Mouse (Mus musculus) thymus, adult 2 months (tissue): ENCODE results near the gene Mical2. TPM values are rescaled to one million over a fixed set of nuclear protein-coding genes. Genes with fewer than 3 reads are reported as not detected.

Source experiments
- DNase-seq: peaks from one replicate; pipeline ENCODE4 v3.0.0; 2021
- H3K27ac ChIP-seq: fragments of 200-500 bp; 2 replicates; pipeline ENCODE4 v1.5.1; 2012; ENCODE audit warnings: low read length, control low read depth; ENCODE audit not compliant: control insufficient read depth, insufficient read depth
- H3K27me3 ChIP-seq: fragments of 200-500 bp; 2 replicates; pipeline ENCODE4 v1.6.1; 2012; ENCODE audit warnings: mild to moderate bottlenecking, low read length, moderate library complexity, mixed read lengths; ENCODE audit not compliant: control insufficient read depth, insufficient read depth
- H3K36me3 ChIP-seq: fragments of 200-500 bp; 2 replicates; pipeline ENCODE4 v1.6.1; 2012; ENCODE audit warnings: mild to moderate bottlenecking, low read length, moderate library complexity; ENCODE audit not compliant: control insufficient read depth, insufficient read depth
- H3K4me1 ChIP-seq: fragments of 200-500 bp; replicated peaks from 2 replicates; pipeline ENCODE4 v1.6.1; 2012; ENCODE audit warnings: low read length; ENCODE audit not compliant: control insufficient read depth, insufficient read depth
- H3K4me3 ChIP-seq: fragments of 200-500 bp; 2 replicates; pipeline ENCODE4 v1.5.1; 2012; ENCODE audit warnings: mild to moderate bottlenecking, low read length, control low read depth, moderate library complexity; ENCODE audit not compliant: control insufficient read depth, insufficient read depth
- CTCF ChIP-seq: fragments of 200-500 bp; IDR thresholded peaks from 2 replicates; pipeline ENCODE4 v1.5.1; 2012; ENCODE audit warnings: mild to moderate bottlenecking, control low read depth, low read length, moderate library complexity, borderline replicate concordance; ENCODE audit not compliant: control insufficient read depth, poor library complexity, insufficient read depth; ENCODE audit errors: extremely low read depth
- POLR2A ChIP-seq: fragments of 200-500 bp; IDR thresholded peaks from 2 replicates; pipeline ENCODE4 v1.6.1; 2012; ENCODE audit warnings: mild to moderate bottlenecking, low read length, control low read depth, moderate library complexity; ENCODE audit not compliant: control insufficient read depth, poor library complexity, insufficient read depth; ENCODE audit errors: extremely low read depth
- WGBS: fragments of 180-500 bp; shearing (Covaris S2); methylation state at CpG from one replicate; pipeline ENCODE4 v1.1.7; 2018; 5-methylcytosine and 5-hydroxymethylcytosine counted together
- polyA plus RNA-seq: library from polyadenylated mRNA; depleted of rRNA; stranded (reverse); fragments of >200 nt; gene quantifications from 2 replicates; pipeline ENCODE4 v1.2.3, GENCODE M21; 2012

Mical2 gene
- polyA plus RNA-seq, 1 experiment: 3.5 TPM

GRCm38 (mm10) chr7:112397786-112398185, 172.1 kb downstream of the Mical2 start:
- no peak for TF ChIP-seq POLR2A
- no peak for TF ChIP-seq CTCF
- Histone ChIP-seq H3K36me3 (no peaks in the 10 kb centered on the region), H3K4me3 (no peak overlapping the region), H3K27me3 (no peaks in the 10 kb centered on the region), H3K4me1 (no peaks in the 10 kb centered on the region), H3K27ac (no peak overlapping the region)
- no peak for DNase-seq
- 96% methylated on average over 3 of the region's 3 CpGs for WGBS

DNA sequence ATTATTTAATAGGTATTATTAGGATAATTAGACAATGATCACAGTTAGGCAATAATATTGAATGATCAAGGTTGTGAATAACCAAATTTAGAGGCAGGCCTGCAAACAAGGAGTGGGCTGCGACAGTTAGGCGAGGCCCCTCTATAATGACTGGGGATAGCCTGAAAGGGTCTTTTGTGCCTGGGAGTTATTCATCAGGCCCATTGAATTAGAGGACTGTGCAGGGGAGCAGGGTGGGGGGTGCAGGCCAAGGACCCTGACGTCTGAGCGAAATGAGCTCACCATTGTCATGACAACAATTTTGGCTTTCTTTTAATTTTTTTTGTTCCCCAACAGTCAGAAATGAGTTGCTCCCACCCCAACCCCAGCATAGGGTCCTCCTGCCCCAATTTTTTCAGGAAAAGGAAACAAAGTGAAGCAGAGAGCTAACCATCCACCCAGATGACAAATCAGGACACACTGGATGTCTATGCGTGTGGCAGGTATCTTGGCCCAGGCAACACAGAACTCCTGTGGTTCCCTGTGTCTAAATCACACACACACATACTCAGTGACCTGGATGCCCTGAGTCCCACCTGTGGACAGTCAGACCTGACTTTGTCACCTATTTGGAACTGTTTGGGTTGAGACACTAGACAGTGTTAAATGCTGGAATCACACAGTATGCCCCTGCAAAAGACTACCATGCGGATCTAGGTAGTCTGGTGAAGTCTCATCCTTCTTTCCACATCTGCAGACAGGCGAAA, 173.9 kb downstream of the Mical2 start:
- no peak overlapping the region for H3K27ac ChIP-seq
- TF ChIP-seq POLR2A (no peak), CTCF (no peak)
- no peak overlapping the region for H3K4me3 ChIP-seq
- H3K36me3 ChIP-seq: no peaks in the 10 kb centered on the region
- no peaks in the 10 kb centered on the region for H3K27me3 ChIP-seq
- DNase-seq: no peak
- 90% methylated on average over 7 of the region's 7 CpGs for WGBS
- H3K4me1 ChIP-seq: no peaks in the 10 kb centered on the region

GRCm38 (mm10) chr7:112400175-112400574, 174.5 kb downstream of the Mical2 start:
- TF ChIP-seq CTCF (peak; percentile 65; the same call in 1 of the 2 replicates), POLR2A (no peak)
- H3K27me3 ChIP-seq: no peaks in the 10 kb centered on the region
- H3K4me1 ChIP-seq: peaks cover 3% of the 10 kb centered on the region; the same call in 1 of the 2 replicates
- WGBS: 44% methylated on average over 6 of the region's 6 CpGs
- DNase-seq: peak; percentile 53
- H3K4me3 ChIP-seq: no peak overlapping the region
- H3K27ac ChIP-seq: no peak overlapping the region
- H3K36me3 ChIP-seq: no peaks in the 10 kb centered on the region

DNA sequence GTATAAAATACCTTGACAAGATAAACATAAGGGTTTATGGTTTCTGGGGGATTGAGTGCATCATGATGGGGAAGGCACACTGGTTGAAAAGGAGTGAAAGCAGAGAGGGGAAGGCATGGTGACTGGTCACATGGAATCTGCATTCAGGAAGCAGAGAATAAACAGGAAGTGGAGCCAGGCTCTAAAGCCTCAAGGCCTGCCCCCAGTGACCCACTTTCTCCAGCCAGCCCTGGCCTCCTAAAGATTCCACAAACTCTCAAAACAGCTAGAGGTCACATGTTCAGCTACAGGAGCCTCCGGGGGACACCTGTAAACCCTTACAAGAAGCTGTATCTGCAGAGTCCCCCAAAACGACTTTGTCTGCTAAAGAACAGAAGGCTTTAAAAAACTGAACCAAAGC, 179.4 kb downstream of the Mical2 start:
- Histone ChIP-seq H3K36me3 (no peaks in the 10 kb centered on the region), H3K27me3 (no peaks in the 10 kb centered on the region), H3K4me3 (no peak overlapping the region), H3K4me1 (peaks cover 3% of the 10 kb centered on the region; the same call in 1 of the 2 replicates), H3K27ac (no peak overlapping the region)
- WGBS: 40% methylated on average over 2 of the region's 2 CpGs
- DNase-seq: no peak
- no peak for TF ChIP-seq POLR2A
- no peak for TF ChIP-seq CTCF

GRCm38 (mm10) chr7:112405578-112405977, 179.9 kb downstream of the Mical2 start:
- TF ChIP-seq POLR2A (no peak), CTCF (no peak)
- WGBS: 54% methylated on average over 8 of the region's 8 CpGs
- H3K27me3 ChIP-seq: no peaks in the 10 kb centered on the region
- no peaks in the 10 kb centered on the region for H3K36me3 ChIP-seq
- no peak for DNase-seq
- H3K4me1 ChIP-seq: peaks cover 3% of the 10 kb centered on the region; the same call in 1 of the 2 replicates
- H3K27ac ChIP-seq: no peak overlapping the region
- H3K4me3 ChIP-seq: no peak overlapping the region

GRCm38 (mm10) chr7:112407597-112407996, 181.9 kb downstream of the Mical2 start:
- DNase-seq: no peak
- no peak overlapping the region for H3K4me3 ChIP-seq
- WGBS: 90% methylated on average over 7 of the region's 7 CpGs
- H3K36me3 ChIP-seq: no peaks in the 10 kb centered on the region
- peaks cover 3% of the 10 kb centered on the region; the same call in 1 of the 2 replicates for H3K4me1 ChIP-seq
- H3K27ac ChIP-seq: no peak overlapping the region
- H3K27me3 ChIP-seq: no peaks in the 10 kb centered on the region
- TF ChIP-seq POLR2A (no peak), CTCF (no peak)
